In the genomic region with DNA sequence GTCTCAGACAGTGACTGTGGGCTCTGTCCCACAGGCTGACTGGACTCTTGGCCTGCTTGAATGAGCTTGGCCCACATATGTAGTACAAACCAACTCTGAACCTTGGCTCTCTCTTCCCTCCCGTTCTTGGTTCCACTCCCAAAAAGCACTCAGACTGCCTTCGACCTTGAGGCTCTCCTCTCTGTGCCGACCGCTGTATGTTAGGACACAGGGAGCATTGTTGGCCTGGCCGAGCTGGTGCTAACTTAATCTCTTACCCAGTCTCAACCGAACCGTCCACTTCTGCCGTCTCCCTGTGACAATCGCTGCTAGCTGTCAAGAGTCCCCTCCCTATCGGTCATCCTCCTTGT, we compare ENCODE assay signal across 11 mouse cellular contexts.
A peak's percentile ranks its signal among the peaks of the same experiment; 100 is the strongest.
DNase-seq lines count a peak whose midpoint lies in the region; ATAC-seq and TF ChIP-seq lines count a peak whose summit lies in the region.
"Had no signal": no experiment of that assay in that cellular context is flagged by ENCODE, and none has a peak within 500 bp of the region (broad histone marks: within the 10 kb centered on the region; RNA-seq: fewer than 3 reads in every experiment).

No protein-coding gene starts in this region.

- peak overlapping the region; percentile 15 to 61; a peak in 3 of 4 replicates for H3K27ac ChIP-seq in heart, embryonic 14.5 days (replicated peaks in 1 of 2; ENCODE audit: control insufficient read depth in 1 of 2, insufficient read depth in 1 of 2, low read depth in 2 of 2, low read length in 2 of 2)
- H3K27ac ChIP-seq in kidney, embryonic 14.5 days (ENCODE audit: low read depth, low read length): peak overlapping the region; percentile 47; the same call in 1 of the 2 replicates
- peak overlapping the region; percentile 63; the same call in 1 of the 2 replicates for H3K27ac ChIP-seq in stomach, embryonic 14.5 days (ENCODE audit: low read length)
- no peak overlapping the region for H3K27ac ChIP-seq in forebrain, postnatal 0 days (ENCODE audit: low read depth, low read length)
- H3K27ac ChIP-seq: forebrain, embryonic 15.5 days had no signal

- no peak for TF ChIP-seq CTCF in forebrain, postnatal 0 days (IDR thresholded peaks at IDR 0.05; ENCODE audit: low read depth)

- ATAC-seq in heart, embryonic 14.5 days (ENCODE audit: insufficient number of reproducible peaks, insufficient read depth, low FRiP score, low read depth): no peak
- no peak for ATAC-seq in kidney, embryonic 14.5 days (ENCODE audit: low FRiP score, low TSS enrichment)
- ATAC-seq in stomach, embryonic 14.5 days (ENCODE audit: insufficient number of reproducible peaks, insufficient read depth, low FRiP score, low read depth): peak; percentile 8; the same call in 1 of the 2 replicates
- ATAC-seq in forebrain, postnatal 0 days: no peak
- ATAC-seq: forebrain, embryonic 15.5 days; hindbrain, embryonic 16.5 days had no signal

- no peak overlapping the region for H3K9ac ChIP-seq in heart, embryonic 14.5 days (ENCODE audit: low read length)
- H3K9ac ChIP-seq in kidney, embryonic 14.5 days (ENCODE audit: low read depth, low read length): no peak overlapping the region
- H3K9ac ChIP-seq in stomach, embryonic 14.5 days (replicated peaks; ENCODE audit: low read depth, low read length): no peak overlapping the region
- H3K9ac ChIP-seq in forebrain, postnatal 0 days: no peak overlapping the region
- H3K9ac ChIP-seq: forebrain, embryonic 15.5 days had no signal

- H3K9me3 ChIP-seq in heart, embryonic 14.5 days (ENCODE audit: control insufficient read depth, low read length): no peaks in the 10 kb centered on the region
- H3K9me3 ChIP-seq in kidney, embryonic 14.5 days (ENCODE audit: control insufficient read depth, low read length): no peaks in the 10 kb centered on the region
- no peaks in the 10 kb centered on the region for H3K9me3 ChIP-seq in stomach, embryonic 14.5 days (ENCODE audit: control insufficient read depth, low read depth, low read length)
- H3K9me3 ChIP-seq in forebrain, postnatal 0 days (ENCODE audit: low read length): no peaks in the 10 kb centered on the region
- H3K9me3 ChIP-seq: forebrain, embryonic 15.5 days had no signal

- 31% methylated on average over 10 of the region's 10 CpGs for WGBS in heart, embryonic 14.5 days
- WGBS in kidney, embryonic 14.5 days: 76% methylated on average over 10 of the region's 10 CpGs
- 67% methylated on average over 10 of the region's 10 CpGs for WGBS in stomach, embryonic 14.5 days
- WGBS in forebrain, postnatal 0 days: 82% methylated on average over 10 of the region's 10 CpGs

- H3K4me1 ChIP-seq in heart, embryonic 14.5 days (ENCODE audit: control insufficient read depth in 2 of 2, insufficient read depth in 2 of 2, low read length in 2 of 2): peaks cover 17 to 26% of the 10 kb centered on the region in 2 experiments
- peaks cover 18% of the 10 kb centered on the region for H3K4me1 ChIP-seq in kidney, embryonic 14.5 days (ENCODE audit: control insufficient read depth, insufficient read depth, low read length)
- no peaks in the 10 kb centered on the region; the same call in 1 of the 2 replicates for H3K4me1 ChIP-seq in stomach, embryonic 14.5 days (ENCODE audit: control insufficient read depth, insufficient read depth, low read length)
- H3K4me1 ChIP-seq in forebrain, postnatal 0 days (ENCODE audit: insufficient read depth): no peaks in the 10 kb centered on the region

- peak; percentile 80 for DNase-seq in kidney, adult 11 months
- no peak for DNase-seq in kidney, postnatal 4 days
- DNase-seq in spleen, postnatal 36 days (ENCODE audit: low spot score in 2 of 2): no peak
- no peak for DNase-seq in right cerebral cortex, postnatal 14 days
- no peak for DNase-seq in forebrain, postnatal 0 days
- DNase-seq: B cell, adult 2 months had no signal

- H3K36me3 ChIP-seq in heart, embryonic 14.5 days (ENCODE audit: control insufficient read depth, insufficient read depth, low read length): no peaks in the 10 kb centered on the region
- no peaks in the 10 kb centered on the region for H3K36me3 ChIP-seq in kidney, embryonic 14.5 days (ENCODE audit: control insufficient read depth, insufficient read depth, low read length)
- H3K36me3 ChIP-seq in stomach, embryonic 14.5 days (ENCODE audit: control insufficient read depth, insufficient read depth, low read length): no peaks in the 10 kb centered on the region
- no peaks in the 10 kb centered on the region for H3K36me3 ChIP-seq in forebrain, postnatal 0 days (ENCODE audit: insufficient read depth)
- H3K36me3 ChIP-seq: forebrain, embryonic 15.5 days had no signal

- H3K27me3 ChIP-seq in heart, embryonic 14.5 days (ENCODE audit: control insufficient read depth, insufficient read depth, low read length): no peaks in the 10 kb centered on the region
- no peaks in the 10 kb centered on the region for H3K27me3 ChIP-seq in kidney, embryonic 14.5 days (ENCODE audit: control insufficient read depth, insufficient read depth, low read length)
- H3K27me3 ChIP-seq in stomach, embryonic 14.5 days (ENCODE audit: control insufficient read depth, insufficient read depth, low read length): no peaks in the 10 kb centered on the region
- H3K27me3 ChIP-seq in forebrain, postnatal 0 days (ENCODE audit: insufficient read depth, low read length): no peaks in the 10 kb centered on the region
- H3K27me3 ChIP-seq: forebrain, embryonic 15.5 days had no signal

- no peak overlapping the region for H3K4me2 ChIP-seq in heart, embryonic 14.5 days (ENCODE audit: low read length)
- H3K4me2 ChIP-seq in kidney, embryonic 14.5 days (replicated peaks; ENCODE audit: low read depth, low read length): no peak overlapping the region
- H3K4me2 ChIP-seq in stomach, embryonic 14.5 days (replicated peaks; ENCODE audit: low read depth, low read length): no peak overlapping the region
- no peak overlapping the region for H3K4me2 ChIP-seq in forebrain, postnatal 0 days (ENCODE audit: low read depth)
- H3K4me2 ChIP-seq: forebrain, embryonic 15.5 days had no signal

- H3K4me3 ChIP-seq in heart, embryonic 14.5 days (ENCODE audit: control insufficient read depth in 1 of 2, insufficient read depth in 1 of 2, low read depth in 1 of 2, low read length in 2 of 2): no peak overlapping the region
- H3K4me3 ChIP-seq in kidney, embryonic 14.5 days (ENCODE audit: low read length): no peak overlapping the region
- no peak overlapping the region for H3K4me3 ChIP-seq in stomach, embryonic 14.5 days (ENCODE audit: low read depth, low read length)
- no peak overlapping the region for H3K4me3 ChIP-seq in forebrain, postnatal 0 days (ENCODE audit: low read depth, low read length)
- H3K4me3 ChIP-seq: forebrain, embryonic 15.5 days had no signal
